Mouse (Mus musculus) hindbrain, postnatal 0 days (tissue): Measurements from ENCODE around the gene Ifitm10. TPM values are rescaled to one million over a fixed set of nuclear protein-coding genes. Genes with fewer than 3 reads are reported as not detected.

ENCODE experiments used
- ATAC-seq: fragments of 200-750 bp; cut with Nextera tagmentation; 2 replicates; pipeline ENCODE4 v1.8.0; 2017; ENCODE audit warnings: mild to moderate bottlenecking, moderate TSS enrichment, moderate library complexity
- DNase-seq: peaks from one replicate; pipeline ENCODE4 v3.0.0-alpha.2; 2015; ENCODE audit warnings: low spot score
- H3K27ac ChIP-seq: fragments of 300-500 bp; sonication (generic); 2 replicates; pipeline ENCODE4 v1.5.1; 2014; ENCODE audit warnings: mild to moderate bottlenecking
- H3K27me3 ChIP-seq: fragments of 300-500 bp; sonication (generic); 2 replicates; pipeline ENCODE4 v1.6.1; 2014; ENCODE audit warnings: low read length, mixed read lengths; ENCODE audit not compliant: insufficient read depth
- H3K36me3 ChIP-seq: fragments of 300-500 bp; sonication (generic); 2 replicates; pipeline ENCODE4 v1.6.1; 2014; ENCODE audit warnings: low read length, mixed read lengths; ENCODE audit not compliant: insufficient read depth
- H3K4me1 ChIP-seq: fragments of 300-500 bp; sonication (generic); 2 replicates; pipeline ENCODE4 v1.6.1; 2014; ENCODE audit warnings: antibody characterized with exemption, low read length, mixed read lengths; ENCODE audit not compliant: insufficient read depth
- H3K4me2 ChIP-seq: fragments of 300-500 bp; sonication (generic); 2 replicates; pipeline ENCODE4 v1.6.1; 2014; ENCODE audit warnings: low read depth, mild to moderate bottlenecking, low read length, moderate library complexity, mixed read lengths
- H3K4me3 ChIP-seq: fragments of 300-500 bp; sonication (generic); 2 replicates; pipeline ENCODE4 v1.5.1; 2014; ENCODE audit warnings: low read length
- H3K9ac ChIP-seq: fragments of 300-500 bp; sonication (generic); replicated peaks from 2 replicates; pipeline ENCODE4 v1.6.1; 2014; ENCODE audit warnings: mild to moderate bottlenecking, low read length, moderate library complexity, mixed read lengths
- H3K9me3 ChIP-seq: fragments of 300-500 bp; sonication (generic); 2 replicates; pipeline ENCODE4 v1.6.1; 2016; ENCODE audit warnings: low read length, mixed read lengths
- CTCF ChIP-seq: IDR thresholded peaks from 2 replicates; pipeline ENCODE4 v1.5.1; 2016; ENCODE audit warnings: antibody characterized with exemption, control low read depth, low read depth
- WGBS: fragments of 180-500 bp; shearing (Covaris S2); extraction: QIAGEN DNeasy Blood & Tissue Kit; methylation state at CpG from one replicate; pipeline ENCODE4 v1.1.7; 2014; 5-methylcytosine and 5-hydroxymethylcytosine counted together
- polyA plus RNA-seq: library from polyadenylated mRNA; unstranded; fragments of >200 nt; fragmentation: Nextera tagmentation; extraction: Ambion mirVana; gene quantifications from 2 replicates; pipeline ENCODE4 v1.2.1, GENCODE M21; 2015
- total RNA-seq: library from RNA; depleted of rRNA; stranded (reverse); fragments of >200 nt; gene quantifications from 2 replicates; pipeline ENCODE4 v1.2.3, GENCODE M21; 2014

Ifitm10 gene
- total and polyA plus RNA-seq, 2 experiments from 2014 or later = 19.9 to 25.4 TPM

DNA sequence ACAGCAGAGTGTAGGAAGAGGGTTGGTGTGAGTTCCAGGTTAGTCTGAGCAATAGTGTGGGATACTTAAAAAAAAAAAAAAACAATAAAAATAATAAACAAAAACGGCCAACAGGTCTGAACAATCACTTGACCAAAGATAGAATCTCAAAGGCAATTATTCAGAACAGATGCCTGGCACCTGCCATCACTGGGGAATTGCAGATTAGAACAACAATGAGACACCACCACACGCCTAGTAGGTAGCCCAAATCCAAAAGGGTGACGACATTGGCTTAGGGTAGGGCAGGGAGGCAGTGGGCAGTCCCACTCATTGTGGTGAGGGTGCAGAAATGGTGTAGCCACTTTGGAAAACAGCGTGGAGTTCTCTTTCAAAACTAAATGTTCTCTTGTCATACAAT is 18.1 kb upstream of the Ifitm10 start:
- Histone ChIP-seq H3K9ac (no peak overlapping the region), H3K27ac (no peak overlapping the region), H3K9me3 (no peaks in the 10 kb centered on the region), H3K4me3 (no peak overlapping the region), H3K36me3 (no peaks in the 10 kb centered on the region), H3K27me3 (no peaks in the 10 kb centered on the region), H3K4me1 (peaks cover 5% of the 10 kb centered on the region), H3K4me2 (no peak overlapping the region)
- ATAC-seq (no peak), DNase-seq (no peak)
- WGBS = 64% methylated on average over 4 of the region's 4 CpGs
- TF ChIP-seq CTCF = no peak

DNA sequence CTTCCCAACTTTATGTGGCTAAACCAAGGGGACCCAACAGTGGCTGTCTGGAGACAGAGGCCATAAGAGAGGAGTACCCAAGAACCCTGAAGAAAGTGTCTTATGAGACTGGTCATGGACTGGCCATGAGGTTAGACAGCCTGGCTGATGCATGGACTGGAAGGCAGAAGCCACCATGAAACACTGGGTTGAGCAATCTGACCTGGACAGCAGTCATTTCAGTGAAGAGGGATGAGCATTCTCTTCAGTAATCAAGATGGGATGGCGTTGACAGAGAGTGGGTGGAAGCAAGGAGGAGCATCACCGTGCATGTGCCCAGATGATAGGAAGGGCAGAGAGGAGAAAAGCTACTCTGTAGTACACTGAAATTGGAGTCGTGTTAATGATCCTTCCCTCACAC is 17.6 kb upstream of the Ifitm10 start:
- DNase-seq = no peak
- Histone ChIP-seq H3K4me2 (no peak overlapping the region), H3K9ac (no peak overlapping the region), H3K4me1 (peaks cover 10% of the 10 kb centered on the region), H3K36me3 (no peaks in the 10 kb centered on the region), H3K9me3 (no peaks in the 10 kb centered on the region), H3K27me3 (no peaks in the 10 kb centered on the region), H3K27ac (no peak overlapping the region), H3K4me3 (no peak overlapping the region)
- no peak for TF ChIP-seq CTCF
- ATAC-seq = no peak
- WGBS = 78% methylated on average over 3 of the region's 3 CpGs

DNA sequence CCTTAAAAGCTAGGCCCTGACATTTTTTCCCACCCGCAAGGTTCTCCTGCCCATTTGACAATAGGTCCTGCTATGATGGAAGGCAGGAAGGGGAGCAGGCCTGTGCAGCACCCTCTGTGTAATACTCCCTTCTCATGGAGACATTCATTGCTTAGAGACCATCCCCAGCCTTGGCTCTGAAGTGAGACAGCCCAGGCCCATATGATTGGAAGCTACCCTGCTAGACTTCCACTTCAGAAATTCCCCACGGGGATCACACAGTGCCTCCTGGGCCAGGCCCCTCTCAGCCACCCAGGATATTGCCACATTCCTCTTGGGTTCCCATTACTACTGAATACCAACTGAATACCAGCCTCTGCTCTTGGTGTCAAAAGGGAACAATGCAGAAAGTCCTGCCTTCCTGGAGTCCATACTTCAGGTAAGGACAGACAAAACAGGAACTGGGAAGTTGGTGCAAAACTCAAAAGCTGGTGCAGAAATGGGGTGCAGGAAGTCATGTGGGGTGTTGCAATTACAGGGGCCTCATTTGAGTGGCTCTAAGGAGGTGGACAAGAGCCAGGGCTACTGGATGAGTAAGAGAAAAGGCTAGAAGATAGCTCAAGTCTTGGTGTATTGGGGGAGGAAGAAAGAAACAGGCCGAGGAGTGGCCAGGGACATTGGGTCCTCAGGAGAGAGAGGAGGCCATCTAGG is 16.6 kb upstream of the Ifitm10 start:
- no peaks in the 10 kb centered on the region for H3K27me3 ChIP-seq
- peaks cover 16% of the 10 kb centered on the region for H3K4me1 ChIP-seq
- no peak overlapping the region for H3K27ac ChIP-seq
- DNase-seq (no peak), ATAC-seq (no peak)
- WGBS = 86% methylated on average over 3 of the region's 3 CpGs
- no peak overlapping the region for H3K4me2 ChIP-seq
- TF ChIP-seq CTCF = no peak
- no peak overlapping the region for H3K9ac ChIP-seq
- peaks cover 2% of the 10 kb centered on the region; the same call in 1 of the 2 replicates for H3K36me3 ChIP-seq
- no peaks in the 10 kb centered on the region for H3K9me3 ChIP-seq
- H3K4me3 ChIP-seq = no peak overlapping the region

DNA sequence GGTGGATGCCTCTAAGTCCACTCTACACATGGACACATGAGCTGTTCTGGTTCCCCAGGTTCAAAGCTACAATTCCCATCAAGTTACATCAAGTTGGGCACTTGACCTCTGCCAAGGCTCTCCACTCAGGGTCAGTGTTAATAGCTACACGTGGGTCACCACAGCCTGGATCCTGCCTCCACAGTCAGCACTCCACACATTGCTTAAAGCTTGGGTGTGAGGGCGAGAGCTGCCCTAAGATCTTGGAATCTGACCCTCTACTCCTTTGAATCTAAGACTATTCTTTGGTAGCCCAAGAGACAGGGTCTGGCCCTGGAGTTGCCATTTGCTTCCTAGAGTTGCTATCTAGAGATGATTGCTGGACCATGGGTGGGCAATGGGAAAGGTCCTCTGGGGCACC is 15.2 kb upstream of the Ifitm10 start:
- H3K4me2 ChIP-seq = no peak overlapping the region
- no peak overlapping the region for H3K4me3 ChIP-seq
- peaks cover 14% of the 10 kb centered on the region for H3K36me3 ChIP-seq
- WGBS = 98% methylated on average over 2 of the region's 2 CpGs
- no peak overlapping the region for H3K27ac ChIP-seq
- no peak for DNase-seq
- no peaks in the 10 kb centered on the region for H3K9me3 ChIP-seq
- ATAC-seq = no peak
- no peaks in the 10 kb centered on the region for H3K27me3 ChIP-seq
- H3K9ac ChIP-seq = no peak overlapping the region
- no peak for TF ChIP-seq CTCF
- peaks cover 16% of the 10 kb centered on the region for H3K4me1 ChIP-seq

DNA sequence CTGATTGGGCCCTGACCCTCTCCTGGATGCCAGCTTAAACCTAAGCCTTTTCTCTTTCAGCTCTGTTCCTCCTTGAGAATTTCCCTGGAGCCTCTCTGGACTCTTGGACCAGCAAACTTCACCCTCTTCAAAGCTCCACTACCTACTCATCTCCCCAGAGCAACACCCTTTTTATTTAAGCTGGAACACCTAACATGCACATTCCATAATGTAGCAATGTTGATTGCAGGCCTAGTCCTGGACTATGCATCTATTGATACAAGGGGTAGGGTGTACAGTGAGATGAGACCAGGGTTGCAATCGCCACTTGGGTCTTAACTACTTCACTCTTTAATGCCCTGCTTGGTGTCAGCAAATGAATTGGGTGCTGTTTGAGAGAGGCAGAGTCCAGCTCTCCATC is 14.6 kb upstream of the Ifitm10 start:
- Histone ChIP-seq H3K27ac (peak overlapping the region; percentile 82), H3K4me2 (peak overlapping the region; percentile 85), H3K36me3 (peaks cover 20% of the 10 kb centered on the region), H3K27me3 (no peaks in the 10 kb centered on the region), H3K9ac (no peak overlapping the region), H3K4me1 (peaks cover 16% of the 10 kb centered on the region), H3K4me3 (peak overlapping the region; percentile 77), H3K9me3 (no peaks in the 10 kb centered on the region)
- WGBS = 92% methylated on average over 1 of the region's 1 CpGs
- no peak for TF ChIP-seq CTCF
- no peak for DNase-seq
- no peak for ATAC-seq

DNA sequence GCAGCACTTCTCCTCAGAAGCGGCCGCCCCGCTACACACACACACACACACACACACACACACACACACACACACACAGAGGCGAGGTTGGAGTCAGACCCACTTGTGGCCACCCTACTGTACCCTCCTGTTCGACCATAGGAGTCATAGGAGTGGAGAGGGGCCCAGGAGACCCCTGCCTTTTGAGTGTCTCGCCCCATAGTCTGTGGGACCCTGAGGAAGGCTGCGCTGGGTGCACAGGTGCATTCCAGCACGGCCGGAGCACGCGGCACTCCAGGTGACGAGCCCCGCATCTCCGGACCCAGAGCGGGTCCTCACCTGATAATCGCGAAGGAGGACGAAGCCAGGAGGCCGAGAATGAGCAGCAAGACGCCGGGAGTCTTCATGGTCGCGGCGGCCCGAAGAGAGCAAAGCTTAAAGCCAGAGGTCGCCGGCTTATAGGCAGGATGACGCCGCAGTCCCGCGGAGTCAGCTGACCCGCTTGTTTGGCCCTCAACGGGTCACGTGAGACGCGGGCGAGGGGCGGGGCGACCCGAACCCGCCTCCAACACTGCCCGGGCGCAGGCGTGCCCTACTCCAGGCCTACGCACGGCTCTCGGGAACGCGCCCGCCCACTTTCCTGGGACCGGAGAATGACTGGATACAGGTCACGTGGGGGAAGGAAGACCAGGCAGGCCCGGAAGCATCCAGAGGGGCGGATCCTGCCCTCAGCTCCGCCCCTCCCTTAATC is 14.0 kb upstream of the Ifitm10 start, which contains the start of gene Ctsd:
Ctsd (minus strand) TSS at position 620 of the 730 bp plus-strand sequence.
- H3K9me3 ChIP-seq = no peaks in the 10 kb centered on the region

More for the DNA sequence above, 14.0 kb upstream of the Ifitm10 start, which contains the start of gene Ctsd:
- Histone ChIP-seq H3K27ac (peak within 1 kb of the TSS; percentile 82), H3K4me2 (peak within 1 kb of the TSS; percentile 85), H3K4me1 (peaks cover 16% of the 10 kb centered on the region), H3K27me3 (no peaks in the 10 kb centered on the region), H3K9ac (peak within 1 kb of the TSS; percentile 82), H3K4me3 (peak within 1 kb of the TSS; percentile 77), H3K36me3 (peaks cover 26% of the 10 kb centered on the region)
- under 1% methylated on average over 55 of the region's 55 CpGs for WGBS
- DNase-seq = peak; percentile 98
- TF ChIP-seq CTCF = no peak
- ATAC-seq = peak; percentile 98
